Mouse (Mus musculus): ENCODE results near the gene Clec2d. TPM values are rescaled to one million over a fixed set of nuclear protein-coding genes. Genes with fewer than 3 reads are reported as not detected.

Gene Clec2d
- polyA plus RNA-seq, 1 experiment from 2014 or later: not detected

- H3K9ac ChIP-seq (ENCODE audit: low read length): no peak overlapping the region
- ATAC-seq (no peak), DNase-seq (ENCODE audit: low spot score) (no peak)
- H3K4me2 ChIP-seq (ENCODE audit: low read length): no peak overlapping the region
- no peak overlapping the region for H3K27ac ChIP-seq (ENCODE audit: low read depth, low read length)
- no peaks in the 10 kb centered on the region for H3K27me3 ChIP-seq (replicated peaks; ENCODE audit: control insufficient read depth, insufficient read depth, low read length)
- H3K36me3 ChIP-seq (ENCODE audit: control insufficient read depth, insufficient read depth, low read length): no peaks in the 10 kb centered on the region
- H3K9me3 ChIP-seq (replicated peaks; ENCODE audit: control insufficient read depth, low read length): no peaks in the 10 kb centered on the region
- no peak overlapping the region for H3K4me3 ChIP-seq (ENCODE audit: low read depth, low read length)
- H3K4me1 ChIP-seq (ENCODE audit: control insufficient read depth, insufficient read depth, low read length): no peaks in the 10 kb centered on the region
- WGBS: 88% methylated on average over 7 of the region's 7 CpGs
Observed at GRCm38 (mm10) chr6:129215886-129216637, 35.6 kb downstream of the Clec2d start.

GRCm38 (mm10) chr6:129216721-129217230 lies 36.4 kb downstream of the Clec2d start:
- Histone ChIP-seq H3K27ac (ENCODE audit: low read depth, low read length) (no peak overlapping the region), H3K36me3 (ENCODE audit: control insufficient read depth, insufficient read depth, low read length) (no peaks in the 10 kb centered on the region), H3K27me3 (replicated peaks; ENCODE audit: control insufficient read depth, insufficient read depth, low read length) (no peaks in the 10 kb centered on the region), H3K4me3 (ENCODE audit: low read depth, low read length) (no peak overlapping the region), H3K4me2 (ENCODE audit: low read length) (no peak overlapping the region), H3K9ac (ENCODE audit: low read length) (no peak overlapping the region), H3K4me1 (ENCODE audit: control insufficient read depth, insufficient read depth, low read length) (no peaks in the 10 kb centered on the region), H3K9me3 (replicated peaks; ENCODE audit: control insufficient read depth, low read length) (no peaks in the 10 kb centered on the region)
- ATAC-seq: no peak
- DNase-seq (ENCODE audit: low spot score): no peak
- WGBS: 77% methylated on average over 3 of the region's 3 CpGs

- DNase-seq (ENCODE audit: low spot score): no peak
- Histone ChIP-seq H3K36me3 (ENCODE audit: control insufficient read depth, insufficient read depth, low read length) (no peaks in the 10 kb centered on the region), H3K9ac (ENCODE audit: low read length) (no peak overlapping the region), H3K4me1 (ENCODE audit: control insufficient read depth, insufficient read depth, low read length) (no peaks in the 10 kb centered on the region), H3K27me3 (replicated peaks; ENCODE audit: control insufficient read depth, insufficient read depth, low read length) (no peaks in the 10 kb centered on the region), H3K4me2 (ENCODE audit: low read length) (no peak overlapping the region), H3K9me3 (replicated peaks; ENCODE audit: control insufficient read depth, low read length) (no peaks in the 10 kb centered on the region), H3K27ac (ENCODE audit: low read depth, low read length) (no peak overlapping the region), H3K4me3 (ENCODE audit: low read depth, low read length) (no peak overlapping the region)
- ATAC-seq: no peak
- 88% methylated on average over 5 of the region's 5 CpGs for WGBS
Observed at GRCm38 (mm10) chr6:129218191-129218696, 37.8 kb downstream of the Clec2d start.

- 92% methylated on average over 3 of the region's 3 CpGs for WGBS
- ATAC-seq (no peak), DNase-seq (ENCODE audit: low spot score) (no peak)
- H3K9ac ChIP-seq (ENCODE audit: low read length): no peak overlapping the region
- H3K36me3 ChIP-seq (ENCODE audit: control insufficient read depth, insufficient read depth, low read length): no peaks in the 10 kb centered on the region
- no peak overlapping the region for H3K27ac ChIP-seq (ENCODE audit: low read depth, low read length)
- no peaks in the 10 kb centered on the region for H3K27me3 ChIP-seq (replicated peaks; ENCODE audit: control insufficient read depth, insufficient read depth, low read length)
- no peaks in the 10 kb centered on the region for H3K9me3 ChIP-seq (replicated peaks; ENCODE audit: control insufficient read depth, low read length)
- no peak overlapping the region for H3K4me2 ChIP-seq (ENCODE audit: low read length)
- no peak overlapping the region for H3K4me3 ChIP-seq (ENCODE audit: low read depth, low read length)
- no peaks in the 10 kb centered on the region for H3K4me1 ChIP-seq (ENCODE audit: control insufficient read depth, insufficient read depth, low read length)
Observed at GRCm38 (mm10) chr6:129219897-129220517, 39.6 kb downstream of the Clec2d start.

- no peak overlapping the region for H3K9ac ChIP-seq (ENCODE audit: low read length)
- H3K27ac ChIP-seq (ENCODE audit: low read depth, low read length): no peak overlapping the region
- DNase-seq (ENCODE audit: low spot score): no peak
- H3K4me1 ChIP-seq (ENCODE audit: control insufficient read depth, insufficient read depth, low read length): no peaks in the 10 kb centered on the region
- no peaks in the 10 kb centered on the region for H3K36me3 ChIP-seq (ENCODE audit: control insufficient read depth, insufficient read depth, low read length)
- no peak overlapping the region for H3K4me3 ChIP-seq (ENCODE audit: low read depth, low read length)
- ATAC-seq: no peak
- H3K9me3 ChIP-seq (replicated peaks; ENCODE audit: control insufficient read depth, low read length): no peaks in the 10 kb centered on the region
- no peaks in the 10 kb centered on the region for H3K27me3 ChIP-seq (replicated peaks; ENCODE audit: control insufficient read depth, insufficient read depth, low read length)
- no peak overlapping the region for H3K4me2 ChIP-seq (ENCODE audit: low read length)
- WGBS: 91% methylated on average over 1 of the region's 1 CpGs
Observed at GRCm38 (mm10) chr6:129221053-129221452, 40.6 kb downstream of the Clec2d start.

GRCm38 (mm10) chr6:129222188-129222800 lies 41.9 kb downstream of the Clec2d start:
- Histone ChIP-seq H3K27ac (ENCODE audit: low read depth, low read length) (no peak overlapping the region), H3K27me3 (replicated peaks; ENCODE audit: control insufficient read depth, insufficient read depth, low read length) (no peaks in the 10 kb centered on the region), H3K9me3 (replicated peaks; ENCODE audit: control insufficient read depth, low read length) (no peaks in the 10 kb centered on the region), H3K9ac (ENCODE audit: low read length) (no peak overlapping the region), H3K36me3 (ENCODE audit: control insufficient read depth, insufficient read depth, low read length) (no peaks in the 10 kb centered on the region), H3K4me3 (ENCODE audit: low read depth, low read length) (no peak overlapping the region), H3K4me2 (ENCODE audit: low read length) (no peak overlapping the region), H3K4me1 (ENCODE audit: control insufficient read depth, insufficient read depth, low read length) (no peaks in the 10 kb centered on the region)
- peak; percentile 11 for DNase-seq (ENCODE audit: low spot score)
- 92% methylated on average over 3 of the region's 3 CpGs for WGBS
- no peak for ATAC-seq

- Histone ChIP-seq H3K27me3 (replicated peaks; ENCODE audit: control insufficient read depth, insufficient read depth, low read length) (no peaks in the 10 kb centered on the region), H3K9me3 (replicated peaks; ENCODE audit: control insufficient read depth, low read length) (no peaks in the 10 kb centered on the region), H3K4me2 (ENCODE audit: low read length) (no peak overlapping the region), H3K4me1 (ENCODE audit: control insufficient read depth, insufficient read depth, low read length) (no peaks in the 10 kb centered on the region), H3K27ac (ENCODE audit: low read depth, low read length) (no peak overlapping the region), H3K9ac (ENCODE audit: low read length) (no peak overlapping the region), H3K36me3 (ENCODE audit: control insufficient read depth, insufficient read depth, low read length) (no peaks in the 10 kb centered on the region), H3K4me3 (ENCODE audit: low read depth, low read length) (no peak overlapping the region)
- ATAC-seq: no peak
- no peak for DNase-seq (ENCODE audit: low spot score)
- WGBS: 83% methylated on average over 2 of the region's 2 CpGs
Observed at GRCm38 (mm10) chr6:129223611-129224010, 43.2 kb downstream of the Clec2d start.

GRCm38 (mm10) chr6:129224090-129224489 lies 43.7 kb downstream of the Clec2d start:
- no peak overlapping the region for H3K4me2 ChIP-seq (ENCODE audit: low read length)
- ATAC-seq: no peak
- WGBS: 92% methylated on average over 1 of the region's 1 CpGs

More at GRCm38 (mm10) chr6:129224090-129224489, 43.7 kb downstream of the Clec2d start:
- Histone ChIP-seq H3K4me1 (ENCODE audit: control insufficient read depth, insufficient read depth, low read length) (no peaks in the 10 kb centered on the region), H3K36me3 (ENCODE audit: control insufficient read depth, insufficient read depth, low read length) (no peaks in the 10 kb centered on the region), H3K4me3 (ENCODE audit: low read depth, low read length) (no peak overlapping the region), H3K9ac (ENCODE audit: low read length) (no peak overlapping the region), H3K27me3 (replicated peaks; ENCODE audit: control insufficient read depth, insufficient read depth, low read length) (no peaks in the 10 kb centered on the region), H3K27ac (ENCODE audit: low read depth, low read length) (no peak overlapping the region), H3K9me3 (replicated peaks; ENCODE audit: control insufficient read depth, low read length) (no peaks in the 10 kb centered on the region)
- no peak for DNase-seq (ENCODE audit: low spot score)
